Mouse (Mus musculus) gastrocnemius, adult 2 months (tissue): ENCODE measurements around the gene Ets1. TPM values are rescaled to one million over a fixed set of nuclear protein-coding genes. Genes with fewer than 3 reads are reported as not detected.

Experiments used
- DNase-seq: peaks from one replicate; pipeline ENCODE4 v3.0.0; 2022
- H3K27ac ChIP-seq: fragments of 200-600 bp; 2 replicates; pipeline ENCODE4 v1.8.1; 2022; ENCODE audit warnings: mild to moderate bottlenecking
- H3K4me3 ChIP-seq: fragments of 200-600 bp; 2 replicates; pipeline ENCODE4 v1.8.1; 2022; ENCODE audit warnings: mild to moderate bottlenecking, moderate library complexity
- CTCF ChIP-seq: fragments of 200-600 bp; IDR thresholded peaks from 2 replicates; pipeline ENCODE4 v1.8.1; 2022; ENCODE audit warnings: antibody characterized with exemption, mild to moderate bottlenecking, moderate library complexity
- intact Hi-C: fragments of 180-260 bp; cut with DNase I; formaldehyde crosslinking; loops from one replicate; pipeline ENCODE4 v1.15.1; 2025
- total RNA-seq, 2 experiments: library from RNA; stranded (reverse); gene quantifications; 2 replicates each; pipeline ENCODE4 v1.2.3; 2021

Ets1 gene
- total RNA-seq, 2 experiments from 2014 or later, result 11.6 to 11.7 TPM

GRCm38 (mm10) chr9:32695492-32696190 is 59.6 kb downstream of the Ets1 start:
- DNase-seq, result peak; percentile 98
- intact Hi-C loops, result loop anchor here (1.0 to 5.0 kb wide), 3 partner anchors 92 to 242 kb away; no protein-coding TSS in a partner anchor

GRCm38 (mm10) chr9:32696259-32696658 is 60.2 kb downstream of the Ets1 start:
- Histone ChIP-seq H3K27ac (peak overlapping the region; percentile 96), H3K4me3 (peak overlapping the region; percentile 95)
- no peak for TF ChIP-seq CTCF
- intact Hi-C loops, result loop anchor here (1.0 to 5.0 kb wide), 2 partner anchors 91 to 241 kb away; no protein-coding TSS in a partner anchor
- peak; percentile 47 for DNase-seq

More at GRCm38 (mm10) chr9:32695492-32696190, 59.6 kb downstream of the Ets1 start:
- peak overlapping the region; percentile 95 for H3K4me3 ChIP-seq
- H3K27ac ChIP-seq, result peak overlapping the region; percentile 96
- peak; percentile 31 for TF ChIP-seq CTCF

- H3K4me3 ChIP-seq, result peak overlapping the region; percentile 95
- peak; percentile 68 for DNase-seq
- intact Hi-C loops, result loop anchor here (1.0 to 5.0 kb wide), 2 partner anchors 91 to 241 kb away; no protein-coding TSS in a partner anchor
- TF ChIP-seq CTCF, result no peak
- H3K27ac ChIP-seq, result peak overlapping the region; percentile 96
These were observed 60.7 kb downstream of the Ets1 start for GRCm38 (mm10) chr9:32696717-32697116.

- intact Hi-C loops, result loop anchor here (5.0 kb wide), 1 partner anchor 240 kb away; no protein-coding TSS in a partner anchor
- peak overlapping the region; percentile 96 for H3K27ac ChIP-seq
- DNase-seq, result no peak
- TF ChIP-seq CTCF, result no peak
- peak overlapping the region; percentile 95 for H3K4me3 ChIP-seq
These were observed 61.5 kb downstream of the Ets1 start for GRCm38 (mm10) chr9:32697291-32698110.

GRCm38 (mm10) chr9:32698766-32699165 is 62.7 kb downstream of the Ets1 start:
- Histone ChIP-seq H3K27ac (peak overlapping the region; percentile 71), H3K4me3 (peak overlapping the region; percentile 95)
- no peak for DNase-seq
- intact Hi-C loops, result loop anchor here (5.0 kb wide), 1 partner anchor 239 kb away; no protein-coding TSS in a partner anchor
- TF ChIP-seq CTCF, result no peak

GRCm38 (mm10) chr9:32699391-32699841 is 63.4 kb downstream of the Ets1 start:
- no peak for TF ChIP-seq CTCF
- intact Hi-C loops, result loop anchor here (5.0 kb wide), 1 partner anchor 238 kb away; no protein-coding TSS in a partner anchor
- H3K27ac ChIP-seq, result peak overlapping the region; percentile 71
- no peak for DNase-seq
- H3K4me3 ChIP-seq, result peak overlapping the region; percentile 95

GRCm38 (mm10) chr9:32700091-32700905 is 64.3 kb downstream of the Ets1 start:
- TF ChIP-seq CTCF, result no peak
- peak overlapping the region; percentile 71 for H3K27ac ChIP-seq
- peak overlapping the region; percentile 95 for H3K4me3 ChIP-seq
- no peak for DNase-seq
- intact Hi-C loops, result no loop called here

- H3K4me3 ChIP-seq, result peak overlapping the region; percentile 95
- intact Hi-C loops, result no loop called here
- no peak for DNase-seq
- H3K27ac ChIP-seq, result peak overlapping the region; percentile 71
- no peak for TF ChIP-seq CTCF
These were observed 65.3 kb downstream of the Ets1 start for GRCm38 (mm10) chr9:32701126-32701997.

GRCm38 (mm10) chr9:32701998-32702305 is 65.9 kb downstream of the Ets1 start:
- no peak for TF ChIP-seq CTCF
- DNase-seq, result no peak
- intact Hi-C loops, result no loop called here
- peak overlapping the region; percentile 95 for H3K4me3 ChIP-seq
- H3K27ac ChIP-seq, result peak overlapping the region; percentile 71

- Histone ChIP-seq H3K4me3 (peak overlapping the region; percentile 95), H3K27ac (peak overlapping the region; percentile 16; the same call in 1 of the 2 replicates)
- TF ChIP-seq CTCF, result no peak
- DNase-seq, result no peak
- intact Hi-C loops, result no loop called here
These were observed 66.9 kb downstream of the Ets1 start for GRCm38 (mm10) chr9:32702836-32703395.
